Mouse (Mus musculus) megakaryocyte, embryonic 14.5 days (primary cell): ENCODE results near the gene Tet3. TPM values are rescaled to one million over a fixed set of nuclear protein-coding genes. Genes with fewer than 3 reads are reported as not detected.

Experiments used
- H3K27me3 ChIP-seq: replicated peaks from 2 replicates; pipeline ENCODE3; 2012; ENCODE audit warnings: inconsistent platforms
- H3K36me3 ChIP-seq: replicated peaks from 2 replicates; pipeline ENCODE3; 2012; ENCODE audit warnings: low read length, inconsistent platforms, mixed read lengths
- H3K4me1 ChIP-seq: 2 replicates; pipeline ENCODE4 v1.6.1; 2012; ENCODE audit warnings: inconsistent platforms
- H3K4me3 ChIP-seq: replicated peaks from 2 replicates; pipeline ENCODE3; 2012; ENCODE audit warnings: moderate library complexity, mild to moderate bottlenecking, inconsistent platforms
- H3K9me3 ChIP-seq: 2 replicates; pipeline ENCODE4 v1.6.1; 2012; ENCODE audit warnings: inconsistent platforms
- FLI1 ChIP-seq: IDR thresholded peaks from 2 replicates; pipeline ENCODE4 v1.6.1; 2012; ENCODE audit warnings: low read length, inconsistent platforms, mixed read lengths
- GATA1 ChIP-seq: IDR thresholded peaks from 3 replicates; pipeline ENCODE4 v1.6.1; 2012; ENCODE audit warnings: mixed read lengths, low read length, inconsistent platforms, borderline replicate concordance
- polyA plus RNA-seq: library from polyadenylated mRNA; stranded (reverse); fragments of >175 nt; gene quantifications from 2 replicates; pipeline ENCODE4 v1.2.3, GENCODE M21; 2012; ENCODE audit warnings: low replicate concordance; ENCODE audit not compliant: insufficient read depth

The Tet3 gene
- polyA plus RNA-seq, 1 experiment: 10.6 TPM

DNA sequence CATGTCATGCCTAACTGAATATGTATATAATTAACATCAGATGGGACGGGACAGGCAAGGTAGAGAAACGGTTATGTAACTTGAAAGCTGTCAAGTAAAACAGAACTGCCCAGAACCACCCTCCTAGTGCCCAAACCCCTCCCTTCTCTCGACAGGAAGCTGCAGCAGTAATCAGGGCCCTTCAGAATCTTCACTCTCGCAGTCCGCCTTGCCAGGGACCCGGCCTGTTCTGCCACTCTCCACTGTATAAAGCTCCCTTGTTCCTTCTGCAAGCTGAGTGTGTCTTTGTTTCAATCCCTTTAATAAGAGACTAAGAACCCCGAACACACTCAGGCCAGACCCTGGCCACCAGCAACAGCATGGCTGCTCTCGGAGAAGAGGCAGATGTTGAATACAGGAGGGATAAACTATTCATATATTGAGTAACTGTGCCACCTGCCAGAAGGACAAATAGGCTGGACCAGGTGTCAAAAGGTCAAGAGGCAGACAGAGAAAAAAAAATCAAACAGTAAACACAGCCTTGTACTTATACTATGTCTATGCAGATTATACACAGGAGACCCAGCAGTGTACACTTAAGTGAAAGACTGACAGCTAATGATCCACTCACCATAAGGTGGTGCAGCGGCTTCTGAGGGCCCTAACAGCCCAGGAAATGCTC, 48.7 kb downstream of the Tet3 start:
- no peaks in the 10 kb centered on the region for H3K27me3 ChIP-seq
- H3K4me1 ChIP-seq: peaks cover 98% of the 10 kb centered on the region
- H3K9me3 ChIP-seq: no peaks in the 10 kb centered on the region
- H3K36me3 ChIP-seq: peaks cover 89% of the 10 kb centered on the region
- no peak for TF ChIP-seq GATA1
- no peak for TF ChIP-seq FLI1
- no peak overlapping the region for H3K4me3 ChIP-seq

DNA sequence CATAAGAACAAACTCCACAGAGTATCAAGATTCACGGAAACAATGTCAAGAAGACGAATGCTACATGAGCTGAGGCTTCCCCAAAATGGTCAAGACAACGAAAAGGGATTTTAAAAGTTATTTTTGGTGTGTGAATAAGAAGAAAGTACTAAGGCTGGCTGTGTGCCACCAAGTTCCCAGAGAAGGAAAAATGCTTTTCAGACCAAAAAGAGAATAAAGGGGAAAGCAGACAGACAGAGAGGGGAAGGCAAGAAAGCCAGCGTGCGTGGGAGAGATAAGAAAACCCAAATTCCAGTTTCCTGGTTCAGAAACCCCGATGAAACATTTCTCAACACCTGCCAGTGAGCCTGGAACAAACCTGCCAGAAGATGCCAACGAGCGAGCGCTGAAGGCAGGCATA, 50.4 kb downstream of the Tet3 start:
- H3K4me1 ChIP-seq: peaks cover 98% of the 10 kb centered on the region
- peak overlapping the region; percentile 1 for H3K4me3 ChIP-seq
- H3K36me3 ChIP-seq: peaks cover 89% of the 10 kb centered on the region
- TF ChIP-seq FLI1 (no peak), GATA1 (no peak)
- no peaks in the 10 kb centered on the region for H3K27me3 ChIP-seq
- no peaks in the 10 kb centered on the region for H3K9me3 ChIP-seq

DNA sequence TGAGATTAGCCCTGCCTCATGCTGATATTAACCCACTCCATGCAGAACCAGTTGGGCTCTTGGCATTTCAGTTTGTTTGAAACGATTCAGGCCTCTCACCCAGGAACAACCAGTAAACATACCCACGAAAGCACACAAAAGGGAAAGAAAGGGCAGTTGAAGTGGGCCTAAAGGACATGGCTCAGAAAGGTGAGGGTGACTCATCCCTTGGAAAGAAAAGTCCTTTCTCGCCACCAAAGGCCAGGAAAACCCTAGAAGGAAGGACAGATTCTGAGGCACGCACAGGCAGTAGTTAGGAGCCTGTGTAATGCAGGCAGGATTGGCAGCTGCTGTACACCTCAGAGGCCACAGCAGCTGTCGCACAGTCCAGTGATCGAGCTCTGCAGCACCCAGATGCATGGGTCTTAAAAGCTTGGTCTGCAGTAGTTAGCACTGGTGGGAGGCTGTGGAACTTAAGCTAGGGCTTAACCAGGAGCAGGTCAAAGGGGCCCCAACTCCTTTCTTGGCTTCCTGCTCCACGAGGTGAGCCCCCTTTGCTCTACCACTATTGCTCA, 53.3 kb downstream of the Tet3 start:
- H3K4me1 ChIP-seq: peaks cover 97% of the 10 kb centered on the region
- H3K4me3 ChIP-seq: no peak overlapping the region
- TF ChIP-seq FLI1: no peak
- TF ChIP-seq GATA1: no peak
- H3K9me3 ChIP-seq: no peaks in the 10 kb centered on the region
- H3K36me3 ChIP-seq: peaks cover 91% of the 10 kb centered on the region
- no peaks in the 10 kb centered on the region for H3K27me3 ChIP-seq

DNA sequence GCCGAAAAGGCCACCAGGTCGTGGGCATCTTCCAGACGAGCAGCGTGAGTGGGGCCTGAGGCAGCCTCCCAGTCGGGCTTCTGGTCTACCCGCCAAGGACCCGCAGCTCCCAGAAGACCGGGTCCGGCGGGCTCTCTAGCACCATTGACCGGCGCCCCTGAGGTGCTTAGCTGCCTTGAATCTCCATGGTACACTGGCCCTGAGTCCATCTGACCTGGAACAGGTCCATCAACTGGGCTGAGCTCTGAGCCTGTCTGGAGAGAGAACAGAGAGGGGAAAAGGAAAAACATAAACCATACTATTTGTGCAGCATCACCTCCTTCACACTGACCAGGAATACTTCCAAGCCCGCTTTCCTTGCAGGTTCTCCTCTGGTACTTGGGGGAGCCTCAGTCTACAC, 54.3 kb downstream of the Tet3 start:
- H3K36me3 ChIP-seq: peaks cover 92% of the 10 kb centered on the region
- no peaks in the 10 kb centered on the region for H3K9me3 ChIP-seq
- H3K4me3 ChIP-seq: no peak overlapping the region
- TF ChIP-seq GATA1: no peak
- TF ChIP-seq FLI1: no peak
- no peaks in the 10 kb centered on the region for H3K27me3 ChIP-seq
- peaks cover 97% of the 10 kb centered on the region for H3K4me1 ChIP-seq

DNA sequence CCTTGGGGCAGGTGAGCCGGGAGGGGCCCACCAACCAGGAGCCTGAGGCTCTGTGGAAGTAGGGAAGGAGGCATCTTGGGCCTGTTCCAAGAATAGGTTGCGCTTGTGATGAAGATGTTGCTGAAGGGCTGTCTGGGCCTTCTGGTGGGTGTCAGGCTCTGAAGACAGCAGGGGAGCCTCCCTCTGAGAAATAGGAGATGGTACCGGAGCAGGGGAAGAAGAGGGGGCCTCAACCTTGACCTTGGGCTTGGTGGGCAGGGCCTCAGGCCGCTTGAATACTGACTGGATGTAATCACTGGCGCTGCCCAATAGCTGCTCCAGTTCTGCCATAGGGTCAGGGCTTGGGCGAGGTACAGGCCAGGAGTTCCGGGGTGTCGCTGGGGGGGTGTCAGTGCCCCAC, 55.4 kb downstream of the Tet3 start:
- H3K27me3 ChIP-seq: no peaks in the 10 kb centered on the region
- H3K9me3 ChIP-seq: no peaks in the 10 kb centered on the region
- H3K36me3 ChIP-seq: peaks cover 98% of the 10 kb centered on the region
- TF ChIP-seq GATA1 (no peak), FLI1 (no peak)
- H3K4me3 ChIP-seq: no peak overlapping the region
- H3K4me1 ChIP-seq: peaks cover 97% of the 10 kb centered on the region

DNA sequence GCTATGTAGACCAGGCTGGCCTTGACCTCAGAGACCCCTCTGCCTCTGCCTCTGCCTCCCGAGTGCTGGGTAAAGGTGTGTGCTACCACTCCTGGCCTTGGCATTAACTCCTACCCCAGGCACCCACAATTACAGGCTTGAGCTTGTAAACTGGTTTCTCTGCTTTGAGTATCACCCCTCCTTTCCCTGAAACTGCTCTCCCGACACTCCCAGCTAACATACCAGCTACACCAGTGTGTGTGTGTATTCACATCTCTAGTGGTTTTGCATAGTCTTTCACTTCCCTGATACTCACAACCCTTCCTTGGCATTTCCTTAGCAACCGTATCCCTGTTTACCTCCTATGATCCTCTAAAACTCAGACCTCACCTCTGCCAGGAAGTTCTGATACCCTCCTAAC, 59.1 kb downstream of the Tet3 start:
- TF ChIP-seq FLI1 (no peak), GATA1 (no peak)
- no peak overlapping the region for H3K4me3 ChIP-seq
- H3K9me3 ChIP-seq: no peaks in the 10 kb centered on the region
- H3K27me3 ChIP-seq: no peaks in the 10 kb centered on the region
- H3K4me1 ChIP-seq: peaks cover 78% of the 10 kb centered on the region
- H3K36me3 ChIP-seq: peaks cover 100% of the 10 kb centered on the region

DNA sequence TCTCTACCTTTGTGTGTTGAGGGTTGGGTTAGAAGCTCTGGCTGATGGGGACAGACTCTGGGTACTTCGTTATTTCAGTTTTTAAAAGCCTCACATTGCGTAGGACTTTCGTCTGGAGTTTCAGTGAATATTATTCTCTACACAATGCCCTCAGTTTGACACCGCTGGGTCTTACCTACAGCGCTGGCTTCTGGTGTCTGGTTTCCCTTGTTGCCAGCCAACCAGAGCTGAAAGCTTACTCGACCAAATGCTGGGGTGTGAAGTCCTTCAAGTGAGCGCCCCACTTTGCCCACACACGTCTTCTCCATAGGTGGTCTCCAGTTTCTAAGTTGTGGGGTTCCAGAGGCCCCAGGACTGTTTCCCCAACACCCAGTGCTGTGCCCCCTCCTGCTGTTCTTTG, 61.2 kb downstream of the Tet3 start:
- H3K4me3 ChIP-seq: no peak overlapping the region
- TF ChIP-seq GATA1 (no peak), FLI1 (no peak)
- peaks cover 100% of the 10 kb centered on the region for H3K36me3 ChIP-seq

DNA sequence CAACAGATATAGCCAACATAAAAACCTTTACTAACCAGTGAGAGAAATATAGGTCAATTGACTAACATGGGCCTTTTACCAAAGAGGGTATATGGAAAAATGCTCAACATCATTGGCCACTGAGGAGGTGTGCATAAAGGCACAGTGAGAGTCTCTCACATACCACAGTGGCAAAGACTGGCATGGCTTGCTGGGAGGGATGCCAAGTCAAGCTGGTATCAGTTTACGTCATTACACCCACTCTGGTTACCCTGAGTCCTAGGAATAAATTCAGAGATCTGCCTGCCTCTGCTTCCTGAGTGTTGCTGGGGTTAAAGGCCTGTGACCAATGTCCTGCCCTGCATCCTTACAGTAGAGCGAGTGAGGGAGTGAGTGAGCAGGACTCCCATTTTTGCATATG, 62.2 kb downstream of the Tet3 start:
- no peaks in the 10 kb centered on the region for H3K27me3 ChIP-seq
- no peaks in the 10 kb centered on the region for H3K9me3 ChIP-seq
- peaks cover 53% of the 10 kb centered on the region for H3K4me1 ChIP-seq
- no peak for TF ChIP-seq GATA1
- no peak overlapping the region for H3K4me3 ChIP-seq
- H3K36me3 ChIP-seq: peaks cover 100% of the 10 kb centered on the region

More for the DNA sequence above, 61.2 kb downstream of the Tet3 start:
- Histone ChIP-seq H3K9me3 (no peaks in the 10 kb centered on the region), H3K4me1 (peaks cover 59% of the 10 kb centered on the region), H3K27me3 (no peaks in the 10 kb centered on the region)

DNA sequence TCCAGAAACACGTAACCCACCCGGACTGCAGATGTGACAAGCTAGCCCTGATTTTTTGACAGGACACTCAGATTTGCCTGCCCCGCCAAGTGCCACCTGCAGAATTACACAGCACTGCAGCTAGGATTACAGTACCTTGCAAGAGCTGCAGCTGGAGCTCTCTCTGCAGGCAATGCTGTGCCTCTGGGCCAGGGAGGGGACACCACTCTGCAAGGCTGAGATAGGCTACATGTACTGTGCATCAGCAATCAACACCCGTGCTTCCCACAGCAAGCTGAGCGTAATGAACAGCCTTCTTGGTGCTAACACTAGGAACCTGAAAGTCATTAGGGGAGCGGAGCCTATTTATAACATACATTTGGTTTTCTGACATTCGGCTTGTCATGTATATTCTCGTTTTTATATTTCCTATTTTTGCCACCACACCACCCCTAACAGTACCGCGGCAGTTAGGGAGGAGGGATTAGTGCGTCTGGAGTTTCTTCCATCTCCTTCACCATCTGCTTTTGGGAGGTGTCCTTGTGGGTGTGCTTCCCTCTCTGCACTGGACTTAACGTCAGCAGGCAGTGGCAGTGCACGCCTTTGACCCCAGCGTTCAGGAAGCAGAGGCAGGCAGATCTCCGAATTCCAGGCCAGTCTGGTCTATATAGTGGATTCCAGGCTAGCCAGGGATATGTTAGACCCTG, 63.2 kb downstream of the Tet3 start:
- no peaks in the 10 kb centered on the region for H3K27me3 ChIP-seq
- H3K9me3 ChIP-seq: no peaks in the 10 kb centered on the region
- H3K4me3 ChIP-seq: no peak overlapping the region
- peaks cover 52% of the 10 kb centered on the region for H3K4me1 ChIP-seq
- peaks cover 100% of the 10 kb centered on the region for H3K36me3 ChIP-seq
- TF ChIP-seq FLI1: no peak

DNA sequence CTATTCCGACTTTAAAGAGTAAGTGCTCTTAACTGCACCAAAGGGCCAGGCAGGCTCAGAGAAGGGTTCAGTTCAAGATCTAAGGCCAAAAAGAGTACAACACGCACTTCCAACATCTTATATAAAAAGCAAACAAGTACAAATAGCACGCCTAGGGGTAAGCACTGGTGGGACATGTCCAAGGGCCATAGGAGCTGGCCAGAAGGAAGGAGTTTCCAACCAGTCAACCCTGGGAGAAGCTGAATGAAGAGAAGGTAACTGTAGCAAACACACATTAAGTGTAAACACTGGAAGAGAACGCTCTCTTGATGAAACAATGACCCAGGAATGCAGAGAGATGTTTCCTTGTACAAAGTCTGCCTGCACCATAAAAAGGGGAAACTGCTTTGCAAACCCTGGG, 64.8 kb downstream of the Tet3 start:
- Histone ChIP-seq H3K9me3 (no peaks in the 10 kb centered on the region), H3K4me3 (no peak overlapping the region), H3K4me1 (peaks cover 52% of the 10 kb centered on the region), H3K36me3 (peaks cover 96% of the 10 kb centered on the region), H3K27me3 (no peaks in the 10 kb centered on the region)
- TF ChIP-seq FLI1 (no peak), GATA1 (no peak)
